Mouse (Mus musculus): ENCODE data around the gene Pde6c. TPM values are rescaled to one million over a fixed set of nuclear protein-coding genes. Genes with fewer than 3 reads are reported as not detected.

Pde6c gene
- total RNA-seq, 2 experiments from 2014 or later, result not detected

DNA sequence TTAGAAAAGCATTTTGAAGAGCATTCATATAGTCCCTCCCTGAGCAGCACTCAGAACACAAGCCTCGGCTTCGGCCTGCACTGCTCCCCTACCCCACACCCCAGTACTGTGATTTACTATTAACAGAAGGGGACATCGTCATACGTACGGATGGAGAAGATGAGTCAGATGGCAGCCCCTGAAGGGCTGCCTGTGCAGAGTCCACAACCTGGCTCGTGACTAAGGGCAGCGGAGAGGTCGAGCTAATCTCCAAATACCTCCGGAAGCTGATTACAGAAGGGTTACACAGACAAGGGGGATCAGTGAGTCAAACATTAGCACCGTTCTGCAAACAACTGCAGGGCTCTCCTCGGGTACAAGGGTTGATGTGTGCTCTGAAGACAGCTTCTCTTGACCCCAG lies 1.4 kb downstream of the Pde6c start:
- ATAC-seq (replicated peaks; ENCODE audit: low FRiP score, poor library complexity, severe bottlenecking), result no peak

DNA sequence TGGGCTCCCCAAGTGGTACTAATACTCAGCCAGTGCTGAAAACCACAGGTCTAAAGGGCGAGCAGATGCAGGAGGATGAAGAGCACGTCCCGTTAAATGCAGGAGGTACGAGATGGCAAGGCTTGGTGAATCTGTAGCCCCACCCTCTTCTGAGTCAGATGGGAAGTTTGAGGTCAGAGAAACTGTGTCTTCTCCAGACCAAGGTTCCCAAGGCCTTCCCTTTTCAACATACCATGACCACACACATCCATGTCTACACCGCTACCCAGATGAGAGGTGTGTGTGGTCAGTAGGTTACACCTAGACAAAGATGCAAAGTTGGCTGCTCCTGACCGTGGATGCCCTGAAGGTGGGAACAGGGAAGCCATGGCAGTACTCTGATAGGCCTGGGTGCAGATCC lies 2.2 kb downstream of the Pde6c start:
- ATAC-seq (replicated peaks; ENCODE audit: low FRiP score, poor library complexity, severe bottlenecking), result no peak

DNA sequence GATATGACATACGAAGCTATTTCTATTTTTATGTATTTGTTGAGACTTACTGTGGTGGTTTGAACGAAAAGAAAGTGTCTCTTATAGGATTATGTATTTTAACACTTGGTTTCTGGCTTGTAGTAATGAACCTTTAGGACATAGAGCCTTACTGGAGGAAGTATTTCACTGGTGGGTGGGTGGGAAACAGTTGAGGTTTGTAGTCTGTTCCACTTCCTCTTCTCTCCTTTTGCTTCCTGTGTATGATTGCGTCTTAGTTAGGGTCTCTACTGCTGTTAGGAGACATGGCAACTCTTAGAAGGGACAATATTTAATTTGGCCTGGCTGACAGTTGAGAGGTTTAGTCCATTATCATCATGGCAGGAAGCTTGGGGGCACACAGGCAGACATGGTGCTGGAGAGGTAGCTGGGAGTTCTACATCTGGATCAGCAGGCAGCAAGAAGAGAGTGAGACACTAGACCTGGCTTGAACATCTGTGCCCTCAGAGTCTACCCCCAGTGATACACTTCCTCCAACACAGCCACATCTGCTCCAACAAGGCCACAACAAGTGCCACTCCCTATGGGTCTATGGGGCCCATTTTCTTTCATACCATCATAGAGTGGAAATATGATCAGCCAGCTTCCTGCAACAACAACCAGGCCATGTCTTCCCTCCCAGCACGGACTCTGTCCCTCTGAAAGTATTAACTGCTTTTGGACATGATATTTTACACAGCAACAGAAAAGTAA lies 11.1 kb downstream of the Pde6c start:
- ATAC-seq (replicated peaks; ENCODE audit: low FRiP score, poor library complexity, severe bottlenecking), result no peak

DNA sequence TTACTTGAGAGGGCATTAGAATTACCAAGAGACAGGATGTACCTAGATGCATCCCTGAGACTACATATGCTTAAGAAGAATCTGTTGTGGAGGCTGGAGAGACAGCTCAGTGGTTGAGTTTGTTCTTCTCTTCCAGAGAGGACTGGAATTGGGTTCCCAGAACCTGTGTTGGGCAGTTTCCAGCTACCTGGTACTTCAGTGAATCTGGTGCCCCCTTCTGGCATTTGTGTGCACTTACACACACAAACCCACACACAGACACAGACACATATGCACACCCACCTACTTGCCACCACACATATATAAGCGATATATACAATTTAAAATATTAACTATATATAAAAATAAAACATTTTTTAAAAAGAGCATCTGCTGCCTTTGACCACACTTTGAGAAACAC lies 23.7 kb downstream of the Pde6c start:
- no peak for ATAC-seq (replicated peaks; ENCODE audit: low FRiP score, poor library complexity, severe bottlenecking)

DNA sequence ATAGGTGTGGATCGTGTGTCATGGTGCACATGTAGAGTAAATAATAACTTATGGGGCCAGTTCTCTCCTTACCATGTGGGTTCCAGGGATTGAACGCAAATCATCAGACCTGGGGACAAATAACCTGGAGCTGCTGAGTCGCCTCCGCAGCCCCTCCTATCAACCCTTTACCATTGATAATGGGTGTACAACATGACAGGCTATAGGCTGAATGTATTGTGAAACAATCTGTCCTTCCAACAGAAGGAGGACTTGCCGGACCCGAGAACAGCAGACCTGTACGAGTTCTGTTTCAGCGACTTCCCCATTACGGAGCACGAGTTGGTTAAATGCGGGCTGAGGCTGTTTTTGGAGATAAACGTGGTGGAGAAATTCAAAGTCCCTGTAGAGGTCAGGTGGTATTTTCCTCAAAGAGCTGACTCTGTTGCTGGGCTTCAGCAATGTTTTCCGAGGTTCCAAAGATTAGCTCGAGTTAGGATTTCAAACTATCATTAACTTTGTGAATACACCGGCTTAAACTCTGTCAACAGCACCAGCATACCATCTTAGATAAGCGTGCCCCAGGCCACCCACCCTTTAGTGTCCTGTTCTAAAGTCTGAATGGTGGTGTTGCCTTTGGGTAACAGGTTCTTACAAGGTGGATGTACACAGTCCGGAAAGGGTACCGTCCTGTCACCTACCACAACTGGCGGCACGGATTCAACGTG lies 29.2 kb downstream of the Pde6c start:
- no peak for ATAC-seq (replicated peaks; ENCODE audit: low FRiP score, poor library complexity, severe bottlenecking)

DNA sequence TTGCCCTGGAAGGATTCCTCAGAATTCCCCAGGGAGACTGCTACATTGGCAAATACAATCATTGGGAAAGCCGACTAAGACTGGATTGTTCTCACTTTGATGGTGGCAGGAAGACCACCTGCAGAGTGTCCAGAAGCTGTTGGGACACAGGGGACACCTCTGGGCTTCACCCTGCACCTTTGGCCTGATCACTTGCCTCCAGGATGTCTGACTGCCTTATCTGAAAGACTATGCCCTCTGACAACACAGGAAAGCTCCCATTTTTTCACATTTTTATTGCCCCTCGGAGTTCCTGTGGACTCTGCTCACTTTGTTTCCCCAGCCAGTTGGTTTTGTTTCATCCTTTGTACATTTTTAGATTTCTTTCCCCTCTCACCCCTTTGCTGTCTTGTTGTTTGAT lies 32.1 kb downstream of the Pde6c start:
- no peak for ATAC-seq (replicated peaks; ENCODE audit: low FRiP score, poor library complexity, severe bottlenecking)

DNA sequence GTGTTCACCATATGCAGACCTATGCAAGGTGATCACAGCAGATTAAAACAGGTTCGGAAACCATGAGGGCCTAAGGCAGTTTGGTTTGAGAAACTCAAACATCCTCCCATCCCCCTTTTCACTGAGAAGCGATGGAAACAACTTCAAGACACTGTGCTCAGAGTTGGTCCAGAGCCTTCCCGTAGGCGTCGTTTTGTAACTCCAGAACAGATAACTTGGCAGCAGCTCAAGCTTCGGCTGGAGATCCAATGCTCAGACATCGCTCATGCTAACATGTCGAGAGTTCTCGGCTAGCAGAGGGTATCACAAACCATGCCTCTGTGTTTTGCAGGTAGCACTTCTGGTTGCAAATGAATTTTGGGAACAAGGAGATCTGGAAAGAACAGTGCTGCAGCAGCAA lies 47.1 kb downstream of the Pde6c start:
- no peak for ATAC-seq (replicated peaks; ENCODE audit: low FRiP score, poor library complexity, severe bottlenecking)

DNA sequence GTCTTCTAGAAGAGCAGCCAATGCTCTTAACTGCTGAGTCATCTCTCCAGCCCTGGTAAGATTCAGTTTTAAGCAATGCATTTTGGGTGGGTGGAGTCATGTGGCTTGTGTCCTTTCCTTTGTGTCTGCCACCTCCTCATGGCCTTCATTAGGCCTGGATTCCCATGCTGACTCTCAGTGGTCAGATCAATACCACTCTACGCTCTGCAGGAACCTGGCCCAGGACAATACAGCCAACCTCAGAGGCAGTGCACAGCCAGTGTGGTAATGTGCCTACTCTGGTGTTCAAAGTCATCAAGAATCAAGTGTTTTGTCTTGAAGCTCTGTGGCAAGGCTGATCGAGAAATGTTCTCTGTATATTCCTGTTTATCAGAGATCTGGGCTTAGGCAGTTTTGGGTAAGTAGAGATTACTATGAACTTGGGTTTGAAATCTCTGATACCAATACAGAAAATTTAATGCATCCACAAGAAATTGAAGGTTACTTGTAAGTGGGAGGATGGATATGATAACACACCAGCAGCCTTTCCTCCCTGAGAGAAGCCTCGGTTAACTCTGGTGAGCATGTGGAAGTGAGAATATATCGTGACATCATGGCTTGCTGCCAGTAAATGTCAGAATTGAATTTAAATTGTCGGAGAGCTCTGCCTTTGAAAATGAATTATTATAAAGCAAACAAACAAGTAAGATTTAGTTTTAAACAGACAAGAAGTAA lies 54.2 kb downstream of the Pde6c start:
- no peak for ATAC-seq (replicated peaks; ENCODE audit: low FRiP score, poor library complexity, severe bottlenecking)

DNA sequence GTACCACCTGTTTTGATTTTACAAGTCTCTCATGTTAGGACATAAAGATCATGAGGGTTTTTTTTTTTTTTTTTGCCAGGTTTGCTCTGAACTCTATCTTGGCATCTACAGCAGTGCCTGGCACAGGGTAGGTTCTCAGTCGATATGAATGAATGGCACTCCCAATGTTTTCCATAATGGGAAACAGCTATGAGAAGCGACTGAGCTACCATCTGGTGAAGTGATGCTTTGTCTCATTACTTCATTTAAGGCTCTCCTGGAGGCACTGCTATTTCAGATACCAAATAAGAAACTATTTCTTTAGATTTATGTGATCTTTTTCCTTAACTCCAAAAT lies 54.7 kb downstream of the Pde6c start:
- no peak for ATAC-seq (replicated peaks; ENCODE audit: low FRiP score, poor library complexity, severe bottlenecking)

DNA sequence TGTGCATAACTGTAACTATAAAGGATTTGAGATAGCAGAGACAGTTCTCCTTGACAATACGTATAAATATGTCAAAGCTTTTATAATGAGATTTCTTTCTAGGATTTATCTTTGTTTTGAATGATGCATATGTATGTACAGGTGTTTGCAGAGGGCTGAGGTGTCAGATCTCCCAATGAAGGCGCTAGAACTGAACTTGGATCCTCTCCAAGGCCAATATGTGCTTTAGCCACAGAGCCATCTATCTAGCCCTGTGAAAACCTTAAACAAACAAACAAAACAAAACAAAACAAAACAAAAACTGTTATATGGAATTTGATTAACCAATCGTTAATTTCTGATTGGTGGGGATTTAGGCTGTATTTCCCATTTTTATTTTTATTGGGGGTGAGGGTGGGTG lies 58.0 kb downstream of the Pde6c start:
- ATAC-seq (replicated peaks; ENCODE audit: low FRiP score, poor library complexity, severe bottlenecking), result no peak

DNA sequence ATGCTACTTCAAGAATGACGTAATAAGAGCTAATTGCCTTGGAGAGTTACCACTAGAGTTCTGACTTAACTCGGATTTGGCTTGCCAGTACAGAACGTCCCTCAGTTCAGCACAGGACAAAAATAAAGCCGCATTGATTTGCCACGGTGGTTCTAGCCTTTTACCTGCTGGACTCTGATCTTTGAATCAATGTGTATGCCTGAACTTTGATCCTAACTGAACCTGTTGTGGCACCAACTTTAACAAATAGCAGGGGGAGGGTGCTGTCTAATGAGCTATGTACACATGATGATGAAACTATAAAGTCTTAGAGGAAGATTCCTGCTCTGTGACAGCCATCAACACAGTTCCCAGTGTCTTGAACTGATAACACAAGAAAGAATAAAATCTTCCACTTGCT lies 58.9 kb downstream of the Pde6c start:
- ATAC-seq (replicated peaks; ENCODE audit: low FRiP score, poor library complexity, severe bottlenecking), result no peak

DNA sequence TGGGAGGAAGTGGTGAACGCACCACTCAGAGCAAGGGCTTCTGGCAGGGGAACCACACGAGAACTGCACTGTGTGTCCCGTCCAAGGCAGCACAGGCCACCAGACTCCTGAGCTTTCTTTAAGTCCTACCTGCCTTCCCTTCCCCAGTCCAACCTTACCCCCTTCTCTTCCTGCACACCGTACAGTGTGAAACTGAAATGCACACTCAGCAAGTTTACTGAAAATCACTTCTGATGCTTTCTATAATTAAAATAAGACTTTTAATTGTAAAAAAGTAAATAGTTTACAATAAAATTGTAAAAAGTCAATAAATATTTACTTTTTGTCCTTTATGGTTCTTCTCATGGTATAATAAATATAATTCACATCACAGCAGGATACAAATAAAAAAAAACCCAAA lies 62.7 kb downstream of the Pde6c start:
- no peak for ATAC-seq (replicated peaks; ENCODE audit: low FRiP score, poor library complexity, severe bottlenecking)

DNA sequence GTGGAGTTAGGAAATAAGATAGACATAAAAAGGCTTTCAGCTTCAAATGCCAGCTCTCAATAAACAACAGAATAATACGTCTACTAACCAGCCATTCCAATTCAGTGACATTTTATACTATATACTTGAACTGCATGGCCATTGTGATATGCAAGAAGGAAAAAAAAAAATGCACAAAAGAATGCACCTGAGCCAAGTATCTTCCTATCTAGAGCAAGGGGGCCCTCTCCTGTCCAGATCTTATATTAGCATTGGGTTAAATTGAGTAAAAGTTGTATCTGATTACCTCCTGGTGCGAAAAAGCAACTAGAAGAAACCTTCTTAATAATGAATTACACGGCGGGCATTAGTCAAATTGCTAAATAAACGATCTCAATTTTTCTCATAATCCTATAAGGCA lies 66.2 kb downstream of the Pde6c start:
- no peak for ATAC-seq (replicated peaks; ENCODE audit: low FRiP score, poor library complexity, severe bottlenecking)

DNA sequence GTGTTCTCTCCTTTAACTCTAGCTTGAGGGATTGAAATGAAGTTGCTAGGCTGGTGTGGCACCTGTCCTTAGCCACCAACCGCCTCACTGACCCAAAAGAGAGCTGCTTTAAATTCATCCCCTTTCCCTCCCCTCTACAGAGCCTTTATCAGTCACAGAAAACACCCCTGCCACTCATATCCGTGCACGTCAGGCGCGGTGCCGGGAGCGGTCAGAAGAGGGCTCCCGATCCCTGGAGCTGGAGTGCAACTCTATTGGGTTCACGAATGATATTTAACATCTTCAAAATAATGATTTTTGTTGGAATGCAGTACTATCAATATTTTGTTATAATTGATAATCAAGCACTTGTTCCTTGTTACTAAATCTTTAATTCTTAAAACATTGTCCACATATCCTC lies 74.1 kb downstream of the Pde6c start:
- no peak for ATAC-seq (replicated peaks; ENCODE audit: low FRiP score, poor library complexity, severe bottlenecking)

DNA sequence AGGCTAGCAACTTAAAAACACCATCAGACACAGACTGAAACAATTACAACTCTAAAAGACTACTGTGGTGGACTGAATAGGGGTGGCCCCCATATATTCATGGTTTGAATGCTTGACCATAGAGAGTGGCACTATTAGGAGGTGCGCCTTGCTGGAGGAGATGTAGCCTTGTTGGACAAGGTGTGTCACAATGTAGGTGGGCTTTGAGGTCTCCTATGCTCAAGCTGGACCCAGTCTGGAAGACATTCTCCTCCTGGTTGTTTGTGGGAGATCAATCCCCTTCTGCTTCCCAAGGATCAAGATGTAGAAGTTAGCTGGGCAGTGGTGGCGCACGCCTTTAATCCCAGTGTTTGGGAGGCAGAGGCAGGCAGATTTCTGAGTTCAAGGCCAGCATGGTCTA lies 85.1 kb downstream of the Pde6c start:
- no peak for ATAC-seq (replicated peaks; ENCODE audit: low FRiP score, poor library complexity, severe bottlenecking)

DNA sequence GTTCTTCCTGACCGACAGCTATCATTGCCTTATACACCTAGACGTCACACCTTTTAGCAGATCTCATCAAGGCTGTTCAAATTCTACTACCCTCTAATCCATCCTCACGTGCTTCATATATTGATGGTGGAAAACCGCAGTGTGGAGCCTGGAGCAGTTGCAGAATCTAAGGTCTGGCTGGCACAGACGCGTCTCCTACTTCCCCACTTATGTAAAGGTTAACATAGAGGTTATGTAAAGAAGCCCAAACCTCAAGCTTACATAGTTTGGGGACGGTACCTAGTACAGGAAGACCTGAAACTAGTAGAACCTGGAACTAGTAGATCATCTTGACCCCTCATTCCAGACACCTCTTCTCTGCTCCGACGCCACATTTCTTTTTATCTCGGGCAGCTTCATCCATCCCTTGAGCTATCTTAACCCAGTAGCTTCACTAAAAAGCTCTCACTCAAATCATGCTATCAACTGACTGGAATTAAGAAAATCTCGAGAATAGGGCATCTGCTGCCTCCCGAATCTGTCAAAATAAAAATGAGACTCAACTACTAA lies 90.8 kb downstream of the Pde6c start:
- peak; percentile 26; the same call in 1 of the 2 replicates for ATAC-seq (replicated peaks; ENCODE audit: low FRiP score, poor library complexity, severe bottlenecking)

DNA sequence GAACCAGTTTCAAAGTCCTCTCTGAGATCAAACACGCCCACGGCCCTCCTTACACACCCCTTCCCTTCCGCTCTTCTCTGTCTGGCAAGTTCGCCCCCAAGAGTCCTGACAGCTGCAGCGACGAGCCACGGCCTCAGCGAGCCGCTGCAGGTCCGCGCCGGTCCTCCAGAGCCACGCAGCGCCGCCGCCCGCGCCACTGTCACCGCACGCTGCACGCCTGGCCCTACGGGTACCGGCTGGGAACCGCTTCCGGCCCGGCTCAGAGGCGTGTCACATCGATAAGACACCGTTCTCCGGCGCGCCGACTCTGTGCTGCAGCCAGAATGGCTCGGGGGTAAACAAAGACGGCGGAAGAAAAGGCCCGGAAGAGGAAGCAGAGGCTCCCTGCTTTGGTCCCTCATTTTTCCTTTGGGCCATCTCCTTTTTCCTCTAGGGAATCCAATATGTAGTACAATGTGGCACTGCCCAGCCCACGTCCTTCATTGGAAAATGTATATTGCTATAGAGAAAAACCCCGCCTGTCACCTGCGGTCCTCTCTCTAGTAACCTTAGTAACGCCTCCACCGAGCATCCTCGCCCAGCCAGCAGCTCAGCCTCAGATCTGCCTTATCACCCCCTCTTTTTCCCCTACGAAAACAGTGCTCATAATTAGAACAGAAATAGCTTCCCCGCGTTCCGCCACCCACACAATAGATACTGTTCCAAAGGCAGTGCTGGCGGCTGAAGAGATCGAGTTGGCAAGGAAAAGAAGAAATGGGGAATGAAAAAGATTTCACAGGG lies 91.5 kb downstream of the Pde6c start, which contains the start of gene Fra10ac1:
Fra10ac1 (minus strand) TSS at position 252 of the 780 bp plus-strand sequence.
- peak; percentile 90 for ATAC-seq (replicated peaks; ENCODE audit: low FRiP score, poor library complexity, severe bottlenecking)

DNA sequence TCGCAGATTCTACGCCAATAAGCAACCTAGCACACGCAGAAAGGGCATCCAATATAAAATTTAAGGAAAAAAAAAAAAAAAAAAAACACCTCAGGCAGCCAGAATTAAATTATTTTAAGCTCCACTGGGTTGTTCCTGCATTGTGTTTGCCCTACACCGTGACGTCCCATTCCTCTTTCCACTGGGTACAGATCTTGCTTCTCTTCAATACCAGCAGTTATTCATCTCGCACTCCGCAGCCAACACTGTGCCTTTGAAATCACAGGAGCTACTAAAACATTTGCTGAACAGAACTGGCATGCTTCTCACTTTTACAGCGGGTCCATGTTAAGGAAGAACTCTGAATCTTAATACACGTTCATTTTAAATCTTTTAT lies 92.1 kb downstream of the Pde6c start:
- ATAC-seq (replicated peaks; ENCODE audit: low FRiP score, poor library complexity, severe bottlenecking), result no peak

DNA sequence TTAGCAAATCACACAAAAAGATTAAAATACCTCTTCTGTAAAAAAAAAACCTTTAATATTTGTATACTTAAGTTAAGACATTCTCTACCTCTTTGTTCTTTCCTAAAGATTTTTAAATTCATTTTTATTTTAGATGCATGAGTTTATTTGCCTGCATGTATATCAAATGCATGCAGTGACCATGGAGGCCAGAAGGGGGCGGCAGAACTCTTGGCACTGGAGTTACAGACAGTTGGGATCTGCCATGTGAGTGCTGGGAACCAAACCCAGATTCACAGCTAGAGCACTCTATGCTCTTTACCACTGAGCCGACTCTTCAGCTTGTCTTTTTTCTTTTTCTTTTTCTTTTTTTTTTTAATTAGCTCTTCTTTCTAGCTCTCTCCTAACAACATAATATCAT lies 96.1 kb downstream of the Pde6c start:
- no peak for ATAC-seq (replicated peaks; ENCODE audit: low FRiP score, poor library complexity, severe bottlenecking)

DNA sequence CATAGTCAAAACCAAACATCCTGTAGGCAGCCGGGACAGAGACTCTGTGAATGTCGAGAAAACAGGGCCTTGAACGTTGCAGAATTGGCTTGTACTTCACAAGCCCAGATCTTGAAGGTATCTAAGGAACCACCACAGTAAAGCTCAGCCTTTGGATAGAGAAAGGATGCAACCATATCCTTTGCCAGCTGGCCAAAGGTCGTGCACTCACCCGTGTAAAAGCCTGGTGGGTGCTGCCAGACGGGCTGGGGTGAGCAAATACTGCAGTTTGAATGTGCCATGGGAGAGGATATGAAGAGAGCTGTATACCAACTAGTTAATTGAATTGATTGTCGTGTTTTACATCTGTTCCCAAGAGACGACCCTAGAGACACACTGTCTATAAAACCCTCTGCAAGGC lies 99.5 kb downstream of the Pde6c start:
- ATAC-seq (replicated peaks; ENCODE audit: low FRiP score, poor library complexity, severe bottlenecking), result no peak

All from erythroid progenitor cell, adult 5-6 weeks (primary cell).